Mouse (Mus musculus) limb, embryonic 14.5 days (tissue): Measurements from ENCODE around the gene Nmnat3. TPM values are rescaled to one million over a fixed set of nuclear protein-coding genes. Genes with fewer than 3 reads are reported as not detected.

Experiments
- ATAC-seq: fragments of 200-750 bp; cut with Nextera tagmentation; 2 replicates; pipeline ENCODE4 v1.8.0; 2017; ENCODE audit warnings: low read depth, moderate number of reproducible peaks, moderate TSS enrichment; ENCODE audit not compliant: low FRiP score
- DNase-seq: peaks from one replicate; pipeline ENCODE4 v3.0.0-alpha.2; 2015; ENCODE audit warnings: low spot score
- H3K27ac ChIP-seq: fragments of 300-500 bp; sonication (generic); replicated peaks from 2 replicates; pipeline ENCODE4 v1.5.1; 2014; ENCODE audit warnings: low read depth, mild to moderate bottlenecking, low read length, moderate library complexity, mixed read lengths
- H3K27me3 ChIP-seq: fragments of 300-500 bp; sonication (generic); 2 replicates; pipeline ENCODE4 v1.6.1; 2014; ENCODE audit warnings: low read length, mixed read lengths; ENCODE audit not compliant: control insufficient read depth, insufficient read depth
- H3K36me3 ChIP-seq: fragments of 300-500 bp; sonication (generic); 2 replicates; pipeline ENCODE4 v1.6.1; 2014; ENCODE audit warnings: mild to moderate bottlenecking, low read length, moderate library complexity, mixed read lengths; ENCODE audit not compliant: control insufficient read depth, insufficient read depth
- H3K4me1 ChIP-seq: fragments of 300-500 bp; sonication (generic); 2 replicates; pipeline ENCODE4 v1.6.1; 2014; ENCODE audit warnings: antibody characterized with exemption, low read length, mixed read lengths; ENCODE audit not compliant: control insufficient read depth, insufficient read depth
- H3K4me2 ChIP-seq: fragments of 300-500 bp; sonication (generic); replicated peaks from 2 replicates; pipeline ENCODE4 v1.6.1; 2014; ENCODE audit warnings: low read depth, mild to moderate bottlenecking, low read length, moderate library complexity; ENCODE audit not compliant: severe bottlenecking
- H3K4me3 ChIP-seq: fragments of 300-500 bp; sonication (generic); replicated peaks from 2 replicates; pipeline ENCODE4 v1.5.1; 2014; ENCODE audit warnings: low read length
- H3K9ac ChIP-seq: fragments of 300-500 bp; sonication (generic); 2 replicates; pipeline ENCODE4 v1.6.1; 2014; ENCODE audit warnings: mild to moderate bottlenecking, low read depth, low read length, moderate library complexity; ENCODE audit not compliant: severe bottlenecking
- H3K9me3 ChIP-seq: fragments of 300-500 bp; sonication (generic); 2 replicates; pipeline ENCODE4 v1.6.1; 2016; ENCODE audit warnings: low read length; ENCODE audit not compliant: control insufficient read depth
- POLR2A ChIP-seq: fragments of 200-500 bp; IDR thresholded peaks from 2 replicates; pipeline ENCODE4 v1.8.0; 2012; ENCODE audit warnings: inconsistent platforms, mild to moderate bottlenecking, moderate library complexity, borderline replicate concordance; ENCODE audit not compliant: insufficient read depth, insufficient read length; ENCODE audit errors: extremely low read depth
- WGBS: fragments of 180-500 bp; shearing (Covaris S2); extraction: QIAGEN DNeasy Blood & Tissue Kit; methylation state at CpG from one replicate; pipeline ENCODE4 v1.1.7; 2014; 5-methylcytosine and 5-hydroxymethylcytosine counted together
- polyA plus RNA-seq, 2 experiments: library from polyadenylated mRNA; depleted of rRNA in 1 of 2; stranded (reverse) in 1 of 2; unstranded in 1 of 2; fragments of >200 nt; fragmentation: Nextera tagmentation in 1 of 2; extraction: Ambion mirVana in 1 of 2; gene quantifications; 2 replicates each; pipeline versions ENCODE4 v1.2.1 to v1.2.3; 2012 to 2014

Nmnat3 gene
- polyA plus RNA-seq, 2 experiments, result 3.5 to 7.1 TPM

GRCm38 (mm10) chr9:98297937-98298595, 10.8 kb downstream of the Nmnat3 start:
- Histone ChIP-seq H3K4me3 (no peak overlapping the region), H3K36me3 (no peaks in the 10 kb centered on the region), H3K9me3 (no peaks in the 10 kb centered on the region), H3K27me3 (no peaks in the 10 kb centered on the region), H3K4me1 (peaks cover 4% of the 10 kb centered on the region), H3K9ac (no peak overlapping the region), H3K4me2 (0 out of 2 replicates have a peak overlapping the region, but pooled peaks have one; percentile 79), H3K27ac (no peak overlapping the region)
- DNase-seq (no peak), ATAC-seq (no peak)
- 60% methylated on average over 6 of the region's 6 CpGs for WGBS
- no peak for TF ChIP-seq POLR2A

DNA sequence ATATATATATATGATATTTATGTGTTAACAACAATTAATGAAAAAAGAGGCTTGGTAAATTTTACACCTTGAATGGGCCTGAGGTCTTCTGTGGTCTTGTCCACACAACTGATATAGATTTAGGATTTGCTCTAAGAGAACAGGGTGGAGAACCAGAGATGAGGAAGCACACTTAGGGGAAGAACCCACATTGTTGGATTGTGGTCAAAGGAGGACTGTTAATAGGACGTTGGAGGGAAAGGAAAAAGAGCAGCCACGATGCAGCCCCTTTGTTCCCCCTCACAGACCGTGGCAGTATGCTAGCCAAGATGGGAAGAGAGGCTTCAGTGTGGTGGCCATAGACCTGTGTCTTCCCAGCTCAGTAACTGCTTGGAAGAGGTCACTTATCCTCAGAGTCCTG, 11.5 kb downstream of the Nmnat3 start:
- Histone ChIP-seq H3K4me1 (peaks cover 4% of the 10 kb centered on the region), H3K9ac (no peak overlapping the region), H3K9me3 (no peaks in the 10 kb centered on the region), H3K27ac (no peak overlapping the region), H3K36me3 (no peaks in the 10 kb centered on the region), H3K27me3 (no peaks in the 10 kb centered on the region), H3K4me2 (no peak overlapping the region), H3K4me3 (no peak overlapping the region)
- no peak for DNase-seq
- no peak for ATAC-seq
- no peak for TF ChIP-seq POLR2A
- 79% methylated on average over 3 of the region's 3 CpGs for WGBS

- H3K9me3 ChIP-seq, result no peaks in the 10 kb centered on the region
- no peak overlapping the region for H3K9ac ChIP-seq
- no peak for ATAC-seq
- no peak overlapping the region for H3K4me3 ChIP-seq
- 92% methylated on average over 7 of the region's 7 CpGs for WGBS
- peaks cover 4% of the 10 kb centered on the region for H3K4me1 ChIP-seq
- no peaks in the 10 kb centered on the region for H3K36me3 ChIP-seq
- TF ChIP-seq POLR2A, result no peak
- no peak for DNase-seq
- no peaks in the 10 kb centered on the region for H3K27me3 ChIP-seq
- no peak overlapping the region for H3K4me2 ChIP-seq
- no peak overlapping the region for H3K27ac ChIP-seq
These were observed 12.0 kb downstream of the Nmnat3 start for GRCm38 (mm10) chr9:98299235-98299634.

- Histone ChIP-seq H3K27me3 (no peaks in the 10 kb centered on the region), H3K4me2 (no peak overlapping the region), H3K4me1 (peaks cover 4% of the 10 kb centered on the region), H3K9ac (no peak overlapping the region), H3K36me3 (no peaks in the 10 kb centered on the region), H3K9me3 (no peaks in the 10 kb centered on the region), H3K27ac (no peak overlapping the region), H3K4me3 (no peak overlapping the region)
- no peak for DNase-seq
- no peak for TF ChIP-seq POLR2A
- 64% methylated on average over 7 of the region's 7 CpGs for WGBS
- ATAC-seq, result no peak
These were observed 13.3 kb downstream of the Nmnat3 start for GRCm38 (mm10) chr9:98300582-98300981.

DNA sequence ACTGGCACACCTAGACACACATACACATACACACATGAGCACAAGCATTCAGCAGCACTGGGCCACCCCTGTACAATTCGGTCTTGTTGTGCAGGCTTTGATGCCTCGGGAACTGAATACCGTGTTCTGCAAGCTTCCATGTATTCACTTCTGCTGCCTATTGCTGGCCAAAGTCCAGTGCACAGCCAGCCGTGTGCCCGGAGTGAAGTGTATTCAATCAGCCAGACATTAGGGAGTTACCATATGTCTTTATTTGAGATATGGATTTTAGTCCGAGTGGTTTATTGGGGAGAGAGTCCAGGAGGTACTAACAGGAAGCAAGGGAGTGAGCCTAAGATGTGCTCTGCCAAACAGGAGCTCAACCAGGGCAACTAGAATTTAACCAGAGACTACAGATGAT, 19.8 kb downstream of the Nmnat3 start:
- H3K4me3 ChIP-seq, result no peak overlapping the region
- H3K27ac ChIP-seq, result no peak overlapping the region
- ATAC-seq, result no peak
- H3K9me3 ChIP-seq, result no peaks in the 10 kb centered on the region
- no peak for DNase-seq
- no peak for TF ChIP-seq POLR2A
- no peaks in the 10 kb centered on the region for H3K36me3 ChIP-seq
- H3K27me3 ChIP-seq, result no peaks in the 10 kb centered on the region
- no peak overlapping the region for H3K9ac ChIP-seq
- 82% methylated on average over 6 of the region's 6 CpGs for WGBS
- H3K4me2 ChIP-seq, result no peak overlapping the region
- no peaks in the 10 kb centered on the region for H3K4me1 ChIP-seq

GRCm38 (mm10) chr9:98311316-98311965, 24.2 kb downstream of the Nmnat3 start:
- TF ChIP-seq POLR2A, result no peak
- Histone ChIP-seq H3K9me3 (no peaks in the 10 kb centered on the region), H3K27me3 (no peaks in the 10 kb centered on the region), H3K4me3 (no peak overlapping the region), H3K4me1 (no peaks in the 10 kb centered on the region), H3K9ac (no peak overlapping the region), H3K27ac (no peak overlapping the region), H3K36me3 (no peaks in the 10 kb centered on the region), H3K4me2 (no peak overlapping the region)
- ATAC-seq (no peak), DNase-seq (no peak)
- 82% methylated on average over 12 of the region's 12 CpGs for WGBS
